Mouse (Mus musculus): ENCODE data around the gene Tsacc. TPM values are rescaled to one million over a fixed set of nuclear protein-coding genes. Genes with fewer than 3 reads are reported as not detected.

Tsacc gene
- polyA plus RNA-seq, 1 experiment from 2014 or later, result 11.4 TPM

DNA sequence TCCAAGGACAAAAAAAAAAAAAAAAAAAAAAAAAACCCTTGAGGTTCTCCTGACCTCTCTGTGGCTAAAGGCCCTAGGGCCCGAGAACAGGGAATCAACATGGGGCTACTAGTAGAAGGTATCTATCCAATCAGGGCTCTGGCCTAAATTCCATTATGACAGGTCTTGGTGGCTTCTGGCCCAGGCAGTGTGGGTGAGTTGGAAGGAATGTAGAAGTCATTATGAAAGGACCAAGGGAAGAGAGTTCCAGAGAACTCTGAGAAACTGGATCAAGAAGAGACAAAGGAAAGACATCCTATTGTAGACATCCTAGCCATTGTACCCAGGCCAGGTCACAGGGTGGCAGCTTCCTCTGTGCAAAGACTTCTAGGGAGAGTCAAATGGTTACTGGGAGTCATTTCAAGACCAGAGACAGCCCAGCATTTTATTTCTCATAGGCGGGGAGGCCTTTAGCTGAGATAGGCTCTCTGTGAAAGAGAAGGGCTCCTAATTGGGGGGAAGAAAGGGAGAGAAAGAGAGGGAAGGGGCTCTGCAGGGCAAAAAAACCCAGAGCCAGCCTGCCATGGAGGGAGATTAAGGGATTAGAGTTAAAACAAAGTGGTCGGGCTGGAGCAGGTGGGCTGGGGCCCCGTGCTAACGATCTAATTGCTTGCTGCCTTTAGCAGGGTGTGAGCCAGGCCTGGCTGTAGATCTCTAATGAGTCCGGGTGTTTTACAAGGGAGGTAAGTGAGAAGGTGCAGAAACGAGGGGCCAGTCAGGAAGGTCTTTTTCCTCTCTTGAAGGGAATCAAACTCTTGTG, 63.7 kb downstream of the Tsacc start:
- peak; percentile 39; the same call in 1 of the 2 replicates for ATAC-seq (ENCODE audit: low FRiP score)
- 8% methylated on average over 7 of the region's 7 CpGs for WGBS
- Histone ChIP-seq H3K27me3 (peaks cover 47% of the 10 kb centered on the region), H3K9ac (no peak overlapping the region), H3K4me3 (replicated peaks) (no peak overlapping the region), H3K4me1 (peaks cover 97% of the 10 kb centered on the region), H3K4me2 (no peak overlapping the region; the same call in 1 of the 2 replicates), H3K36me3 (replicated peaks) (peaks cover 24% of the 10 kb centered on the region), H3K27ac (peak overlapping the region; percentile 99), H3K9me3 (no peaks in the 10 kb centered on the region)

Other genes with a start within 250 kb of the Tsacc start
- gene Naxe, start 238.5 kb downstream of the Tsacc start, polyA plus RNA-seq (2016; fragmentation: Nextera tagmentation; extraction: Ambion mirVana), result 121 and 132 TPM in 2 replicates
- gene Ttc24, start 218.7 kb downstream of the Tsacc start, polyA plus RNA-seq (2016; fragmentation: Nextera tagmentation; extraction: Ambion mirVana), result 0.08 and 0.14 TPM in 2 replicates
- gene Iqgap3, start 215.0 kb downstream of the Tsacc start, polyA plus RNA-seq (2016; fragmentation: Nextera tagmentation; extraction: Ambion mirVana), result 24.9 and 27.3 TPM in 2 replicates
- gene Mef2d, start 154.6 kb downstream of the Tsacc start, polyA plus RNA-seq (2016; fragmentation: Nextera tagmentation; extraction: Ambion mirVana), result 17.7 and 20.3 TPM in 2 replicates
- gene Rhbg, start 42.3 kb downstream of the Tsacc start, polyA plus RNA-seq (2016; fragmentation: Nextera tagmentation; extraction: Ambion mirVana), result 0.28 TPM in 1 of 2 replicates, not detected in the other
- 0.31 TPM in 1 of 2 replicates, not detected in the other for gene Gm38392, start 9.8 kb downstream of the Tsacc start, polyA plus RNA-seq (2016; fragmentation: Nextera tagmentation; extraction: Ambion mirVana)
- 627 and 646 TPM in 2 replicates for gene Cct3, start 117 bp upstream of the Tsacc start, polyA plus RNA-seq (2016; fragmentation: Nextera tagmentation; extraction: Ambion mirVana)
- 86.7 and 87.5 TPM in 2 replicates for gene Glmp, start 28.0 kb upstream of the Tsacc start, polyA plus RNA-seq (2016; fragmentation: Nextera tagmentation; extraction: Ambion mirVana)
- gene Tmem79, start 39.1 kb upstream of the Tsacc start, polyA plus RNA-seq (2016; fragmentation: Nextera tagmentation; extraction: Ambion mirVana), result 1.9 and 3.3 TPM in 2 replicates
- gene Smg5, start 39.3 kb upstream of the Tsacc start, polyA plus RNA-seq (2016; fragmentation: Nextera tagmentation; extraction: Ambion mirVana), result 80.0 and 81.2 TPM in 2 replicates
- gene Paqr6, start 67.6 kb upstream of the Tsacc start, polyA plus RNA-seq (2016; fragmentation: Nextera tagmentation; extraction: Ambion mirVana), result 1.0 and 1.6 TPM in 2 replicates
- 0.18 TPM in 1 of 2 replicates, not detected in the other for gene Bglap3, start 75.7 kb upstream of the Tsacc start, polyA plus RNA-seq (2016; fragmentation: Nextera tagmentation; extraction: Ambion mirVana)
- not detected in 2 replicates for gene Bglap2, start 81.7 kb upstream of the Tsacc start, polyA plus RNA-seq (2016; fragmentation: Nextera tagmentation; extraction: Ambion mirVana)
- gene Bglap, start 87.5 kb upstream of the Tsacc start, polyA plus RNA-seq (2016; fragmentation: Nextera tagmentation; extraction: Ambion mirVana), result not detected in 2 replicates
- 119 and 120 TPM in 2 replicates for gene Pmf1, start 113.3 kb upstream of the Tsacc start, polyA plus RNA-seq (2016; fragmentation: Nextera tagmentation; extraction: Ambion mirVana)
- gene Slc25a44, start 128.1 kb upstream of the Tsacc start, polyA plus RNA-seq (2016; fragmentation: Nextera tagmentation; extraction: Ambion mirVana), result 22.7 and 24.9 TPM in 2 replicates
- 15.3 and 16.0 TPM in 2 replicates for gene Sema4a, start 164.2 kb upstream of the Tsacc start, polyA plus RNA-seq (2016; fragmentation: Nextera tagmentation; extraction: Ambion mirVana)
- gene Lmna, start 213.0 kb upstream of the Tsacc start, polyA plus RNA-seq (2016; fragmentation: Nextera tagmentation; extraction: Ambion mirVana), result 23.2 and 25.8 TPM in 2 replicates
- gene Mex3a, start 235.4 kb upstream of the Tsacc start, polyA plus RNA-seq (2016; fragmentation: Nextera tagmentation; extraction: Ambion mirVana), result 51.0 and 53.2 TPM in 2 replicates

All from forebrain, embryonic 12.5 days (tissue).